In genomic region chr9:122273879-122274278, GRCm38 (mm10) we compare ENCODE assay signal across 24 mouse cellular contexts. TPM values are rescaled to one million over a fixed set of nuclear protein-coding genes. Genes with fewer than 3 reads are reported as not detected.
A peak's percentile ranks its signal among the peaks of the same experiment; 100 is the strongest.
DNase-seq lines count a peak whose midpoint lies in the region; ATAC-seq and TF ChIP-seq lines count a peak whose summit lies in the region.
"Had no signal": no experiment of that assay in that cellular context is flagged by ENCODE, and none has a peak within 500 bp of the region (broad histone marks: within the 10 kb centered on the region; RNA-seq: fewer than 3 reads in every experiment).

No protein-coding gene starts in this region.

- no peak overlapping the region for H3K4me3 ChIP-seq in intestine, postnatal 0 days (ENCODE audit: low read depth, low read length)
- H3K4me3 ChIP-seq in intestine, embryonic 16.5 days (ENCODE audit: low read length) = no peak overlapping the region
- H3K4me3 ChIP-seq: embryonic facial prominence, embryonic 13.5 days; forebrain, embryonic 12.5 days; gastrocnemius, adult 2 months; hindbrain, embryonic 12.5 days had no signal

- peaks cover 22% of the 10 kb centered on the region; the same call in 1 of the 2 replicates for H3K36me3 ChIP-seq in intestine, postnatal 0 days (ENCODE audit: control insufficient read depth, insufficient read depth)
- peaks cover 4% of the 10 kb centered on the region; the same call in 1 of the 2 replicates for H3K36me3 ChIP-seq in intestine, embryonic 16.5 days (ENCODE audit: control insufficient read depth, insufficient read depth, low read length)

- no peaks in the 10 kb centered on the region for H3K9me3 ChIP-seq in intestine, postnatal 0 days (ENCODE audit: control insufficient read depth)
- no peaks in the 10 kb centered on the region for H3K9me3 ChIP-seq in intestine, embryonic 16.5 days (ENCODE audit: control insufficient read depth, low read length)
- H3K9me3 ChIP-seq: embryonic facial prominence, embryonic 13.5 days; forebrain, embryonic 12.5 days; hindbrain, embryonic 12.5 days had no signal

- 79% methylated on average over 4 of the region's 4 CpGs for WGBS in intestine, postnatal 0 days
- WGBS in intestine, embryonic 16.5 days = 84% methylated on average over 4 of the region's 4 CpGs

- peak overlapping the region; percentile 8; the same call in 1 of the 2 replicates for H3K27ac ChIP-seq in intestine, postnatal 0 days (ENCODE audit: low read depth, low read length)
- no peak overlapping the region for H3K27ac ChIP-seq in intestine, embryonic 16.5 days (ENCODE audit: low read length)
- H3K27ac ChIP-seq: embryonic facial prominence, embryonic 13.5 days; forebrain, embryonic 12.5 days; gastrocnemius, adult 2 months; hindbrain, embryonic 12.5 days had no signal

- no peak for DNase-seq in frontal cortex, postnatal 14 days (ENCODE audit: low spot score in 2 of 2)
- peak; percentile 75 for DNase-seq in right cerebral cortex, adult 18-20 months
- DNase-seq in right cerebral cortex, postnatal 4 days = no peak
- DNase-seq in left cerebral cortex, postnatal 36 days (ENCODE audit: low spot score in 2 of 2) = peak; percentile 43 to 64
- DNase-seq in cerebellum, postnatal 36 days = no peak
- DNase-seq: adrenal gland, adult 8-10 months; adrenal gland, postnatal 36 days; B cell, adult 2 months; cerebellum, adult 11 months; cerebellum, adult 8-10 months; cerebellum, postnatal 14 days; gastrocnemius, adult 2 months; gastrocnemius, postnatal 25 days; heart, postnatal 10 days; heart, postnatal 4 days had no signal

- H3K9ac ChIP-seq in intestine, postnatal 0 days (ENCODE audit: low read depth, low read length) = no peak overlapping the region
- H3K9ac ChIP-seq in intestine, embryonic 16.5 days (ENCODE audit: low read depth, low read length) = no peak overlapping the region
- H3K9ac ChIP-seq: embryonic facial prominence, embryonic 13.5 days; forebrain, embryonic 12.5 days; hindbrain, embryonic 12.5 days had no signal

- ATAC-seq in frontal cortex, adult (ENCODE audit: low TSS enrichment) = peak; percentile 91
- no peak for ATAC-seq in intestine, postnatal 0 days
- ATAC-seq in intestine, embryonic 16.5 days = no peak
- ATAC-seq: CD4-positive, CD25-positive, alpha-beta regulatory T cell, adult 4 months; forebrain, embryonic 16.5 days; hindbrain, embryonic 16.5 days had no signal

- intact Hi-C loops in left cerebral cortex, postnatal 36 days (cut with DNase I) = no loop called here

- peaks cover 8% of the 10 kb centered on the region; the same call in 1 of the 2 replicates for H3K4me1 ChIP-seq in intestine, postnatal 0 days (replicated peaks; ENCODE audit: control insufficient read depth, insufficient read depth, low read length)
- H3K4me1 ChIP-seq in intestine, embryonic 16.5 days (ENCODE audit: control insufficient read depth, insufficient read depth, low read length) = peaks cover 8% of the 10 kb centered on the region; the same call in 1 of the 2 replicates
- H3K4me1 ChIP-seq: embryonic facial prominence, embryonic 13.5 days; forebrain, embryonic 12.5 days had no signal

- H3K27me3 ChIP-seq in intestine, postnatal 0 days (replicated peaks; ENCODE audit: control insufficient read depth, insufficient read depth, low read length) = no peaks in the 10 kb centered on the region
- H3K27me3 ChIP-seq in intestine, embryonic 16.5 days (replicated peaks; ENCODE audit: control insufficient read depth, insufficient read depth, low read length) = no peaks in the 10 kb centered on the region
- H3K27me3 ChIP-seq: embryonic facial prominence, embryonic 13.5 days; forebrain, embryonic 12.5 days; hindbrain, embryonic 12.5 days had no signal

- TF ChIP-seq CTCF in intestine, postnatal 0 days (IDR thresholded peaks at IDR 0.05; ENCODE audit: low read depth) = no peak

- no peak overlapping the region for H3K4me2 ChIP-seq in intestine, postnatal 0 days (replicated peaks; ENCODE audit: low read depth)
- H3K4me2 ChIP-seq in intestine, embryonic 16.5 days (ENCODE audit: low read depth, low read length) = no peak overlapping the region
- H3K4me2 ChIP-seq: embryonic facial prominence, embryonic 13.5 days; forebrain, embryonic 12.5 days; hindbrain, embryonic 12.5 days had no signal

RNA-seq across cellular contexts. Expression of gene Ano10, which starts 20.3 kb away (rescaled TPM):
- polyA plus RNA-seq in intestine, postnatal 0 days (2015; fragmentation: Nextera tagmentation; extraction: Ambion mirVana) = 47.7 and 51.9 TPM in 2 replicates
- 37.9 and 39.7 TPM in 2 replicates for polyA plus RNA-seq in intestine, embryonic 16.5 days (2015; fragmentation: Nextera tagmentation; extraction: Ambion mirVana)
- 10 to 100 TPM; 27.4 to 30.3 TPM for total RNA-seq in left cerebral cortex, postnatal 36 days (2021)

Comparison
In these comparisons a context has a peak if more than half of its experiments do, and no peak if none do; other contexts are left out.
1. DNase-seq: peak in right cerebral cortex, adult 18-20 months (single experiment) and left cerebral cortex, postnatal 36 days (2 of 2); none in frontal cortex, postnatal 14 days (0 of 2), right cerebral cortex, postnatal 4 days (single experiment) and cerebellum, postnatal 36 days (0 of 2).